Mouse (Mus musculus) heart, postnatal 0 days (tissue): ENCODE data around the gene Arid1b. TPM values are rescaled to one million over a fixed set of nuclear protein-coding genes. Genes with fewer than 3 reads are reported as not detected.

ENCODE experiments used
- ATAC-seq: fragments of 200-750 bp; cut with Nextera tagmentation; 2 replicates; pipeline ENCODE4 v1.8.0; 2017; ENCODE audit warnings: low read depth, moderate number of reproducible peaks, moderate library complexity; ENCODE audit not compliant: insufficient read depth
- DNase-seq: peaks from one replicate; pipeline ENCODE4 v3.0.0-alpha.2; 2016; ENCODE audit warnings: low spot score
- H3K27ac ChIP-seq: fragments of 300-500 bp; sonication (generic); 2 replicates; pipeline ENCODE4 v1.5.1; 2014; ENCODE audit warnings: low read depth, mild to moderate bottlenecking
- H3K27me3 ChIP-seq: fragments of 300-500 bp; sonication (generic); 2 replicates; pipeline ENCODE4 v1.6.1; 2014; ENCODE audit warnings: low read length, mixed read lengths; ENCODE audit not compliant: control insufficient read depth, insufficient read depth
- H3K36me3 ChIP-seq: fragments of 300-500 bp; sonication (generic); replicated peaks from 2 replicates; pipeline ENCODE4 v1.6.1; 2014; ENCODE audit warnings: low read length, mixed read lengths; ENCODE audit not compliant: control insufficient read depth, insufficient read depth
- H3K4me1 ChIP-seq: fragments of 300-500 bp; sonication (generic); 2 replicates; pipeline ENCODE4 v1.6.1; 2014; ENCODE audit warnings: antibody characterized with exemption; ENCODE audit not compliant: control insufficient read depth, insufficient read depth
- H3K4me2 ChIP-seq: fragments of 300-500 bp; sonication (generic); 2 replicates; pipeline ENCODE4 v1.6.1; 2014; ENCODE audit warnings: low read depth, mild to moderate bottlenecking, low read length, moderate library complexity
- H3K4me3 ChIP-seq: fragments of 300-500 bp; sonication (generic); 2 replicates; pipeline ENCODE4 v1.5.1; 2014; ENCODE audit warnings: low read depth, low read length
- H3K9ac ChIP-seq: fragments of 300-500 bp; sonication (generic); replicated peaks from 2 replicates; pipeline ENCODE4 v1.6.1; 2014; ENCODE audit warnings: low read depth, low read length, mixed read lengths
- H3K9me3 ChIP-seq: fragments of 300-500 bp; sonication (generic); replicated peaks from 2 replicates; pipeline ENCODE4 v1.6.1; 2016; ENCODE audit warnings: low read length; ENCODE audit not compliant: control insufficient read depth
- CTCF ChIP-seq: IDR thresholded peaks from 2 replicates; pipeline ENCODE4 v1.5.1; 2016; ENCODE audit warnings: antibody characterized with exemption, control low read depth, low read depth
- EP300 ChIP-seq: IDR thresholded peaks from 2 replicates; pipeline ENCODE4 v1.6.1; 2016; ENCODE audit warnings: antibody characterized with exemption, low read depth
- WGBS: fragments of 180-500 bp; shearing (Covaris S2); extraction: QIAGEN DNeasy Blood & Tissue Kit; methylation state at CpG from one replicate; pipeline ENCODE4 v1.1.7; 2014; 5-methylcytosine and 5-hydroxymethylcytosine counted together
- polyA plus RNA-seq: library from polyadenylated mRNA; unstranded; fragments of >200 nt; fragmentation: Nextera tagmentation; extraction: Ambion mirVana; gene quantifications from 2 replicates; pipeline ENCODE4 v1.2.1, GENCODE M21; 2015
- total RNA-seq: library from RNA; depleted of rRNA; stranded (reverse); fragments of >200 nt; gene quantifications from 2 replicates; pipeline ENCODE4 v1.2.3, GENCODE M21; 2014; ENCODE audit warnings: low replicate concordance

The Arid1b gene
- total and polyA plus RNA-seq, 2 experiments from 2014 or later = 4.4 to 27.3 TPM

- H3K4me1 ChIP-seq = peaks cover 35% of the 10 kb centered on the region
- ATAC-seq = no peak
- no peak overlapping the region for H3K9ac ChIP-seq
- no peak for DNase-seq
- TF ChIP-seq EP300 (no peak), CTCF (no peak)
- no peak overlapping the region for H3K4me2 ChIP-seq
- no peaks in the 10 kb centered on the region for H3K9me3 ChIP-seq
- no peaks in the 10 kb centered on the region for H3K36me3 ChIP-seq
- H3K27ac ChIP-seq = no peak overlapping the region
- no peaks in the 10 kb centered on the region for H3K27me3 ChIP-seq
- H3K4me3 ChIP-seq = no peak overlapping the region
- 89% methylated on average over 10 of the region's 10 CpGs for WGBS
Measured at GRCm38 (mm10) chr17:5203346-5204102, 209.4 kb downstream of the Arid1b start.

- Histone ChIP-seq H3K4me3 (no peak overlapping the region), H3K27me3 (no peaks in the 10 kb centered on the region), H3K4me2 (no peak overlapping the region), H3K36me3 (no peaks in the 10 kb centered on the region), H3K9ac (no peak overlapping the region), H3K9me3 (no peaks in the 10 kb centered on the region), H3K27ac (no peak overlapping the region), H3K4me1 (peaks cover 35% of the 10 kb centered on the region)
- no peak for ATAC-seq
- 89% methylated on average over 9 of the region's 9 CpGs for WGBS
- DNase-seq = no peak
- TF ChIP-seq EP300 (no peak), CTCF (no peak)
Measured at GRCm38 (mm10) chr17:5204103-5204665, 210.1 kb downstream of the Arid1b start.

DNA sequence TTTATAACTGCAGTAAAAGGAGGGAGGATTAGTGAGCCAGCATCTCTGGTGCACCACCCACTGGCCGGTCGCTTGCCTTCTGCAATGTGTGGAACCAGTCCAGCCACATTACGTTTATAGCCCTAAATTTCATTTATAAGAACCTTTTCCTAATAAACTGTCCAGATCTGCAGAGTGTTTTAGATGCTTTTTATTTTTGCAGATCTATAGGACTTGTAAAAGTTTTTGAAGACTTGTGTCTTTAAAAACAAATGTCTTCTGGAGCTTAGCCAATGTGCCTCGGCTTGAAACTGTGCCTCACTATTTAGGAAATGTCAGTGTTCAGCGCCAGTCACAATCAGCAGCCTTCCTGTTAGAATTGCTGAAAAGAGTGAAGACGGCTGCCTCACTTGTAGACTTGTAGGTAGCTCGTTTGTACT is 211.0 kb downstream of the Arid1b start:
- no peaks in the 10 kb centered on the region for H3K9me3 ChIP-seq
- DNase-seq = peak; percentile 59
- no peaks in the 10 kb centered on the region for H3K36me3 ChIP-seq
- no peaks in the 10 kb centered on the region for H3K27me3 ChIP-seq
- peaks cover 40% of the 10 kb centered on the region for H3K4me1 ChIP-seq
- peak overlapping the region; percentile 5; the same call in 1 of the 2 replicates for H3K4me2 ChIP-seq
- no peak for TF ChIP-seq EP300
- peak; percentile 33 for TF ChIP-seq CTCF
- no peak overlapping the region for H3K9ac ChIP-seq
- no peak overlapping the region for H3K4me3 ChIP-seq
- 14% methylated on average over 7 of the region's 7 CpGs for WGBS
- H3K27ac ChIP-seq = no peak overlapping the region
- no peak for ATAC-seq

DNA sequence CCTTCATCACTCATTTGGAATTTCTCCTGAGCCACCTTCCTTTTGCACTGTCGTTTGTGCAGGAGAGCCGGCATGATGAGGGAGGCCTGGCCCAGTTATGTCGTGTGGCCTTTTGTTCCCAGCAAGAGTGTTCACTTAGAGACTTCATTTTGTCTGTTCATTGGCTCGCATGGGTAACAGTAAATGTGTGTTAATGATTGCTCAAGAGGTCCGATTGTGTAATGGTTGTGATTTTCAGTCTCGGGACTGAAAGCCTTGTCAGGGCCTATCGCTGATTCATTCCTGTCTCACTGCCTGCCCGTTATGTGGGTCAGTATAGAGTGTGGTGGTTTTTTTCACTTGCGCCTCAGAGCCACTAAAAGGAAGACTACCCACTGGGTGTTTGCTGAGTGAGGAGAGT is 212.6 kb downstream of the Arid1b start:
- Histone ChIP-seq H3K27me3 (no peaks in the 10 kb centered on the region), H3K4me3 (no peak overlapping the region), H3K4me2 (no peak overlapping the region), H3K27ac (no peak overlapping the region), H3K9me3 (no peaks in the 10 kb centered on the region), H3K9ac (no peak overlapping the region), H3K36me3 (no peaks in the 10 kb centered on the region), H3K4me1 (peaks cover 55% of the 10 kb centered on the region)
- ATAC-seq = no peak
- no peak for DNase-seq
- 40% methylated on average over 9 of the region's 9 CpGs for WGBS
- no peak for TF ChIP-seq CTCF
- no peak for TF ChIP-seq EP300

GRCm38 (mm10) chr17:5207881-5208280 is 213.7 kb downstream of the Arid1b start:
- Histone ChIP-seq H3K4me2 (no peak overlapping the region), H3K27ac (no peak overlapping the region), H3K27me3 (no peaks in the 10 kb centered on the region), H3K4me1 (peaks cover 51% of the 10 kb centered on the region), H3K9ac (no peak overlapping the region), H3K9me3 (no peaks in the 10 kb centered on the region), H3K36me3 (no peaks in the 10 kb centered on the region), H3K4me3 (no peak overlapping the region)
- no peak for TF ChIP-seq EP300
- TF ChIP-seq CTCF = no peak
- no peak for ATAC-seq
- DNase-seq = no peak
- WGBS = 94% methylated on average over 8 of the region's 8 CpGs
